Mouse (Mus musculus) midbrain, embryonic 10.5 days (tissue): ENCODE results near the gene Prkaca. TPM values are rescaled to one million over a fixed set of nuclear protein-coding genes. Genes with fewer than 3 reads are reported as not detected.

Source experiments
- DNase-seq: peaks from one replicate; pipeline ENCODE4 v3.0.0-alpha.2; 2017; ENCODE audit warnings: low spot score
- H3K27ac ChIP-seq: fragments of 300-500 bp; sonication (generic); replicated peaks from 2 replicates; pipeline ENCODE4 v1.5.1; 2016; ENCODE audit warnings: mild to moderate bottlenecking
- H3K27me3 ChIP-seq: fragments of 300-500 bp; sonication (generic); 2 replicates; pipeline ENCODE4 v1.6.1; 2016; ENCODE audit warnings: low read depth, mild to moderate bottlenecking; ENCODE audit not compliant: poor library complexity, severe bottlenecking
- H3K36me3 ChIP-seq: fragments of 300-500 bp; sonication (generic); 2 replicates; pipeline ENCODE4 v1.6.1; 2016; ENCODE audit warnings: mild to moderate bottlenecking, moderate library complexity
- H3K4me1 ChIP-seq: fragments of 300-500 bp; sonication (generic); 2 replicates; pipeline ENCODE4 v1.6.1; 2016
- H3K4me3 ChIP-seq: fragments of 300-500 bp; sonication (generic); 2 replicates; pipeline ENCODE4 v1.5.1; 2016; ENCODE audit warnings: mild to moderate bottlenecking, moderate library complexity
- H3K9me3 ChIP-seq: fragments of 300-500 bp; sonication (generic); replicated peaks from 2 replicates; pipeline ENCODE4 v1.6.1; 2016; ENCODE audit warnings: mild to moderate bottlenecking
- WGBS: fragments of 180-500 bp; shearing (Covaris S2); methylation state at CpG from one replicate; pipeline ENCODE4 v1.1.7; 2016; 5-methylcytosine and 5-hydroxymethylcytosine counted together
- polyA plus RNA-seq: library from polyadenylated mRNA; unstranded; fragments of >200 nt; fragmentation: Nextera tagmentation; extraction: Ambion mirVana; gene quantifications from 2 replicates; pipeline ENCODE4 v1.2.1, GENCODE M21; 2016

Gene Prkaca
- polyA plus RNA-seq, 1 experiment from 2014 or later = 169 TPM

GRCm38 (mm10) chr8:84010625-84011611 lies 38.1 kb downstream of the Prkaca start:
- H3K27ac ChIP-seq = peak overlapping the region; percentile 72
- DNase-seq = peak; percentile 83
- no peaks in the 10 kb centered on the region for H3K36me3 ChIP-seq
- peaks cover 38% of the 10 kb centered on the region for H3K4me1 ChIP-seq
- no peaks in the 10 kb centered on the region for H3K9me3 ChIP-seq
- peak overlapping the region; percentile 67 for H3K4me3 ChIP-seq
- 2% methylated on average over 83 of the region's 83 CpGs for WGBS
- peaks cover 60% of the 10 kb centered on the region for H3K27me3 ChIP-seq

GRCm38 (mm10) chr8:84011705-84012498 lies 39.1 kb downstream of the Prkaca start, which contains the start of gene 2210011C24Rik:
2210011C24Rik (minus strand) TSS chr8:84012171.
- Histone ChIP-seq H3K4me3 (peak within 1 kb of the TSS; percentile 67), H3K27me3 (peaks cover 60% of the 10 kb centered on the region), H3K36me3 (no peaks in the 10 kb centered on the region), H3K9me3 (no peaks in the 10 kb centered on the region), H3K4me1 (peaks cover 38% of the 10 kb centered on the region), H3K27ac (peak within 1 kb of the TSS; percentile 72)
- no peak for DNase-seq
- WGBS = 1% methylated on average over 45 of the region's 45 CpGs

DNA sequence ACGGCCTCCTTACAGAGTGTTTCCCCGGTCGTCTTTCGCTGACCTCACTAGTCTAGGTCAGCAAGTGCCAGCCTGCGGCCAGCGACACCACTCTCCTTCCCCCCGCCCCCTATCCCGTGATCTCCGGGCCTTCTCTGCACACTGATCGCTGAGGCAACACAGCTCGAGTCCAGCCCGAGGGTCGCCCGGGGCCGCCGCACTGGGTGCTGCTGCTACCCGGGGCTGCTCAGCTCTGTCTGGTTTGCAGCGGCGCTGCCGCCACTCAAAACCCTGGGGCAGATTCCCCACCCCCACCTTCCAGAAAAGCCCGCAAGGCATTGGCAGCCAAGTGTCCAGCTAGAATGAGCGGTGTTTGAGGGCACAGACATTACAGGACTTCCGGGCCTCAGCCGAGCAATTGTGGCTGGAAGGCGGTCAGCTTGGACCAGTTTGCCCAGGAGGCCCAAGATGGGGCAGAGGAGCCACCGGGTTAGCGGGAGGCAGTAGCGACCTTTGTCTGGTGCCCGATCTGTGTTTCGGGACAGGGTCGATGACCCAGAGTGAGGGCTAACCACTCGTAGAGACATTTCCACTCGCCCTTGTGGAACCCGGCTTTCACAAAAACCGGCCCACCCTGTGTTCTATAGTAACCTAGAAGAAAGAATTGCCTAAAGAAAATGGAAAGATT lies 39.8 kb downstream of the Prkaca start:
- H3K27ac ChIP-seq = no peak overlapping the region; the same call in 1 of the 2 replicates
- peaks cover 64% of the 10 kb centered on the region for H3K27me3 ChIP-seq
- H3K4me1 ChIP-seq = peaks cover 38% of the 10 kb centered on the region
- 3% methylated on average over 35 of the region's 35 CpGs for WGBS
- H3K36me3 ChIP-seq = no peaks in the 10 kb centered on the region
- no peaks in the 10 kb centered on the region for H3K9me3 ChIP-seq
- DNase-seq = peak; percentile 63
- H3K4me3 ChIP-seq = peak overlapping the region; percentile 67

DNA sequence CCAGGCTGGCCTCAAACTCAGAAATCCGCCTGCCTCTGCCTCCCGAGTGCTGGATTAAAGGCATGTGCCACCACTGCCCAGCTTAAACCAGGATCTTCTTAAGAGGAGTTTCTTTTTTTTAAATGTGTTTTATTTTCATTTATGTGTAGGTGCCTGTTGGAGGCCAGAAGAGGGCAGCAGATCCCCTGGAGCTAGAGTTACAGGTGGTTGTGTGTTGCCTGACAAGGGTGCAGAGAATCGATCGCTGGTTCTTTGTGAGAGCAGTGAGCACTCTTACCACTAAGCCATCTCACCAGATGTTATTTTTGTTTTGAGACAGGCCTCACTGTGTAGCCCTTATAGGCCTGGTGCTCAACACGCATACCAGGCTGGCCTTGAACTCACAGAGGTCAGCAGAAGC lies 43.0 kb downstream of the Prkaca start:
- H3K4me3 ChIP-seq = no peak overlapping the region
- no peaks in the 10 kb centered on the region for H3K9me3 ChIP-seq
- peaks cover 26% of the 10 kb centered on the region for H3K4me1 ChIP-seq
- 97% methylated on average over 5 of the region's 5 CpGs for WGBS
- H3K36me3 ChIP-seq = no peaks in the 10 kb centered on the region
- no peak overlapping the region for H3K27ac ChIP-seq
- H3K27me3 ChIP-seq = peaks cover 71% of the 10 kb centered on the region
- DNase-seq = no peak

- WGBS = 91% methylated on average over 9 of the region's 9 CpGs
- no peak for DNase-seq
- H3K9me3 ChIP-seq = no peaks in the 10 kb centered on the region
- peaks cover 57% of the 10 kb centered on the region for H3K27me3 ChIP-seq
- no peaks in the 10 kb centered on the region for H3K36me3 ChIP-seq
- H3K4me1 ChIP-seq = peaks cover 28% of the 10 kb centered on the region
- H3K4me3 ChIP-seq = no peak overlapping the region
- H3K27ac ChIP-seq = no peak overlapping the region
Observed at GRCm38 (mm10) chr8:84019738-84020137, 46.9 kb downstream of the Prkaca start.

DNA sequence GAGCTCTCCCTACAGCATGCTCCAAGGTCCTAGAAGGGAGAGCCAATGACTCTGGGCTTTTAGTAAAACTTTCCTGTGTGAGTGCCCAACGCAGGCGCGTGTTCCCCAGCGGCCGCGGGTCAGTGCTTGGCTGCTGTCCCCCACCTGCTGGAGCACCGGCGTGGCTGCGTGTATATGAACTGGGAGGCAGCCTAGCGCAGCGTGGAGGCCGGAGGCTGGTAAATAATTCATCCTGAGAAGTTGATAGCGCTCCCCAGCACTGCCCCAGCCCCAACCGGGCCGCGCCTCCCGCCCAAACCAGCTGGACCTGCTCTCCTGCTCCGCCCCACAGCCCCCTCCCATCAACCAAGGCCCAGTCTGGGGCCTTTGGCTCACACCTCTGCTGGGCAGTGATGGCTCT lies 48.3 kb downstream of the Prkaca start, which contains the start of gene Palm3:
Palm3 (plus strand) TSS at position 376 of the 400 bp plus-strand sequence.
- peaks cover 64% of the 10 kb centered on the region for H3K27me3 ChIP-seq
- peaks cover 36% of the 10 kb centered on the region for H3K4me1 ChIP-seq
- no peak for DNase-seq
- peak within 1 kb of the TSS; percentile 21 for H3K4me3 ChIP-seq
- no peaks in the 10 kb centered on the region for H3K36me3 ChIP-seq
- peak within 1 kb of the TSS; percentile 75 for H3K27ac ChIP-seq
- 3% methylated on average over 18 of the region's 18 CpGs for WGBS
- H3K9me3 ChIP-seq = no peaks in the 10 kb centered on the region

- Histone ChIP-seq H3K9me3 (no peaks in the 10 kb centered on the region), H3K36me3 (no peaks in the 10 kb centered on the region), H3K27me3 (peaks cover 68% of the 10 kb centered on the region), H3K4me3 (peak overlapping the region; percentile 21), H3K27ac (peak overlapping the region; percentile 75), H3K4me1 (peaks cover 41% of the 10 kb centered on the region)
- DNase-seq = no peak
- 44% methylated on average over 12 of the region's 12 CpGs for WGBS
Observed at GRCm38 (mm10) chr8:84021569-84021968, 48.8 kb downstream of the Prkaca start.

DNA sequence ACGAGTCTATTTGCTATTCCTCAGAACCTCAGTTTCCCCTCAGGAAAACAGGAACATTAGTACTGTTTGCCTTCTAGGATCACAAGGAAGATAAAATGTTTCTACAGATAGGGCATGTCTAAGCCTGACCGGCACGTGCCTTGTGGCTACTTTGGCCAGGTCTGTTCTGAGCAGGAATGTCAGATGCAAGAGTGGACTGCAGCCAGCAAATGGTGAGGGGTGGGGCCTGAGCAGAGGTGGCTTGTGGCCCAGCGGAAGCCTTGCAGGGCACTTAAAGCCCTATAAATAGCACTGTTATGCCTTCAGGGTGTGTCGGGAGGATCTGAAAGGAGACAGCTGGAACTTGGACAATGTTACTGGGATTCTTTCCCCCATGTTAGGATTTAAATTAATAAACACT lies 50.3 kb downstream of the Prkaca start:
- no peak overlapping the region for H3K4me3 ChIP-seq
- H3K27me3 ChIP-seq = peaks cover 80% of the 10 kb centered on the region
- 70% methylated on average over 5 of the region's 5 CpGs for WGBS
- no peaks in the 10 kb centered on the region for H3K36me3 ChIP-seq
- H3K4me1 ChIP-seq = peaks cover 45% of the 10 kb centered on the region
- H3K27ac ChIP-seq = no peak overlapping the region
- no peak for DNase-seq
- no peaks in the 10 kb centered on the region for H3K9me3 ChIP-seq

- H3K4me1 ChIP-seq = peaks cover 45% of the 10 kb centered on the region
- DNase-seq = no peak
- 87% methylated on average over 1 of the region's 1 CpGs for WGBS
Observed at GRCm38 (mm10) chr8:84023631-84024030, 50.8 kb downstream of the Prkaca start.

DNA sequence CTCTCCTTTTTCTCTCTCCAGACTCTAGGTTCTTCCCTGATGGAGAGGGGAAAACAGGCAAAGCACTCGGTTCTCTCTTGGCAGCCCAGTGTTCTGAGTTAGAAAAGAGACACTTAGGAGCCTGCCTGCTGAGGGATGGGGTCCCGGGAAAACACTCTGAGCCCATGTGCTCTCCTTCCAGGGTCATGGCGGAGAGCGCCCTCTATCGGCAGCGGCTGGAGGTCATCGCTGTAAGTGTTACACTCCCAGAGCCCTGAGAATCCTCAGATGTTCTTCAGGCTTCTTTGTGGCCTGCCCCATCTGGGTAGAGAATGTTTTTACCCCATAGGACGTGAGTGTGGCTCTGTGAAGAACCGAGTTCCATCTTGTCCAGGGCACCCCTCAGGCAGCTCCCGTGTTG lies 51.4 kb downstream of the Prkaca start:
- DNase-seq = peak; percentile 71
- H3K27me3 ChIP-seq = peaks cover 85% of the 10 kb centered on the region
- peaks cover 45% of the 10 kb centered on the region for H3K4me1 ChIP-seq
- no peaks in the 10 kb centered on the region for H3K36me3 ChIP-seq
- no peak overlapping the region for H3K4me3 ChIP-seq
- WGBS = 9% methylated on average over 10 of the region's 10 CpGs
- H3K27ac ChIP-seq = no peak overlapping the region
- H3K9me3 ChIP-seq = no peaks in the 10 kb centered on the region

More at GRCm38 (mm10) chr8:84023631-84024030, 50.8 kb downstream of the Prkaca start:
- no peaks in the 10 kb centered on the region for H3K9me3 ChIP-seq
- H3K27me3 ChIP-seq = peaks cover 85% of the 10 kb centered on the region
- no peaks in the 10 kb centered on the region for H3K36me3 ChIP-seq
- H3K4me3 ChIP-seq = no peak overlapping the region
- no peak overlapping the region for H3K27ac ChIP-seq

GRCm38 (mm10) chr8:84025863-84026262 lies 53.1 kb downstream of the Prkaca start:
- peak overlapping the region; percentile 66 for H3K4me3 ChIP-seq
- DNase-seq = peak; percentile 75
- peak overlapping the region; percentile 78 for H3K27ac ChIP-seq
- peaks cover 76% of the 10 kb centered on the region for H3K27me3 ChIP-seq
- no peaks in the 10 kb centered on the region for H3K9me3 ChIP-seq
- under 1% methylated on average over 41 of the region's 41 CpGs for WGBS
- H3K36me3 ChIP-seq = no peaks in the 10 kb centered on the region
- H3K4me1 ChIP-seq = peaks cover 43% of the 10 kb centered on the region

DNA sequence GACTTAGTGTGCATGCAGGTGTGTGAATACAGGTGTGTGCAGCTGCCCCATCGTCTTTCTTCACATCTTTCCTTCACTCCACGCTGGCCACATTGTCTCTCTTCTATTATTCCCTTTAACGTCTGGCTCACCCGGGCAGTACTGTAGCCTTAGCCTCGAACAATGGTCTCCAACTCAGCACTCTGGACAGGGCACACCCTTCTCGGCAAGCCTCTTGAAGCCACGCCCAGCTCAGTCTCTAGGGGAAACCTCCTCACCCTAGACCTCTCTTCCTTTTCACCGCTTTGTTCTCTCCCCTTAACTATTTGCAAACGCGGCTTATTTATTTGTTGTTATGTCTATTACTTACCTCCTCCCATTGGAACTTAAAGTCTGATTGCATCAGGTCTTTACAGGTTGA lies 54.7 kb downstream of the Prkaca start:
- Histone ChIP-seq H3K4me1 (peaks cover 29% of the 10 kb centered on the region), H3K27ac (no peak overlapping the region), H3K4me3 (no peak overlapping the region), H3K9me3 (no peaks in the 10 kb centered on the region), H3K36me3 (no peaks in the 10 kb centered on the region), H3K27me3 (peaks cover 61% of the 10 kb centered on the region)
- DNase-seq = no peak
- WGBS = 12% methylated on average over 10 of the region's 10 CpGs
